Mouse (Mus musculus) v-Abl transformed pro-B cells (cell line): ENCODE measurements around the gene 6820408C15Rik.
"Not testable (repeated sequence)": the region's sequence is repeated elsewhere in the genome, so short reads cannot be mapped to it uniquely, and the experiment has no call there.

Experiments used
- in situ Hi-C, 2 experiments: fragments of 400-800 bp; cut with MboI; formaldehyde crosslinking; loops; one replicate each; pipeline ENCODE4 v1.15.1; 2025; ENCODE audit not compliant: unreplicated experiment in 2 of 2

The 6820408C15Rik gene

DNA sequence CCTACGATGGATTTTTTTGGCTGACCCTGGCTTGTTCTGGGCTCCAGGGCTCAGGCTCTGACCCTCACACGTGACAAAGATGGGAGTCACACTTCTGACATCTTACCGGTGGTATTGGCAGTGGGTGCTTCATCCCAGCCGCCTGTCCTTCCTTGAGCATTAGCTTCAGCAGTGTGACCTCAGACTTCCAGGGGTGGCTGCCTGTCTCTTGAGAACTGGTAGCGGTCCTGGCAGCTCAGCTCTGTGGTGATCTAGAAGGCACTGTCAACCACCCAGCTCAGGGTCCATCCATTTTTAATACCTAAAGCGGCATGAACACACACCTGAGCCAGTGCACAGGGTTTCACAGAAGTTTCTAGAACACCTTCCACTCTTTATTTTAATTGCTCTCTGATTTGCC lies 5.6 kb upstream of the 6820408C15Rik start:
- in situ Hi-C loops: no loop called here

DNA sequence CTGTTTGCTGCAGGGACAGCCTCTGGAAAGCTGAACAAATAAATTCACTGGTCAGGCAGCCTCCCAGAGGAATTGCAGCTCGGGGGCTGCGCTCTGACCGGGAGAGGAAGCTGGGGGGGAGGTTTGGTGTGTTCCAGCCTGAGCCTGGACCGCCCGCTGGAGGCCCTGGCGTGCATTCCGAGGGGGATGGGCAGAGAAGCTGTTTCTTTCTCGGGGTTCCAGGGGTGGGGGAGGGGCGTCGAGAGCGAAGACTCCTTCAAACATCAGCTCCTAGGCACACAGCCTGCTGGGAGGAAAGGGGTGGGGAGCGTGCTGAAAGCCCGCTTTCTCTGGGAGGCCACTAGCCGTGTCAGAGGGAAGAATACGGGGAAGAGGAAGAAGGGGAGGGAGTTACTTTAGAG lies 4.4 kb upstream of the 6820408C15Rik start:
- in situ Hi-C loops: no loop called here

GRCm38 (mm10) chr2:152411471-152411870 lies 3.9 kb upstream of the 6820408C15Rik start:
- in situ Hi-C loops: no loop called here

DNA sequence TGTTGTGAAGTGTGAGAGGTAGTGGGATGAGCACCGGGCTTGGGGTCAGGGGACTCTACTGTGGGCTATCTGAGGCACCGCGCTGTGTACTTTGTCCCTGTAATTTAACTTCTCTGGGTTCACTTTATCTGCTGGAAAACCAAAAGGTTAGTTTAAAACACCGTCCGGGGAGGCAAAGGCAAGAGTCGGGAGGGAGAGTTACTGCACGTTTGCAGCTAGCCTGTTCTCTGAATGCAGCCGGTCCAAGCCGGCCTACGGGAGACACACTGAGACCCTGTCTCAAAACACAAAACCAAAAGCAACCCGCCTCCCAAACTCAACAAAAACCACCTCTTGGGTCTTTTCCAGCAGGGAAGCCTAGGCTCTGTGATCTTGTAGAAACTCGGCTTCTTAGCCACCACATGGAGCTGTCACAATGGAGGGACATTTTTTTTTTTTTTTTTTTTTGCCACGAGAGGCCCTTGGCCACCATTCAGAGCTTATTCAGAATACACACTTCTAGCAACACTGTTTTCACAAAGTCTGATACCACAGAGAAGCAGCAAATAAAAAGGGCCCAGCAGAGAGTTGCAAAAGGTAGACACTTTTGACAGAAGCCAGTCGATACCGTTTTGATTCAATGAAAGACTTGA lies 2.7 kb upstream of the 6820408C15Rik start:
- in situ Hi-C loops: no loop called here

DNA sequence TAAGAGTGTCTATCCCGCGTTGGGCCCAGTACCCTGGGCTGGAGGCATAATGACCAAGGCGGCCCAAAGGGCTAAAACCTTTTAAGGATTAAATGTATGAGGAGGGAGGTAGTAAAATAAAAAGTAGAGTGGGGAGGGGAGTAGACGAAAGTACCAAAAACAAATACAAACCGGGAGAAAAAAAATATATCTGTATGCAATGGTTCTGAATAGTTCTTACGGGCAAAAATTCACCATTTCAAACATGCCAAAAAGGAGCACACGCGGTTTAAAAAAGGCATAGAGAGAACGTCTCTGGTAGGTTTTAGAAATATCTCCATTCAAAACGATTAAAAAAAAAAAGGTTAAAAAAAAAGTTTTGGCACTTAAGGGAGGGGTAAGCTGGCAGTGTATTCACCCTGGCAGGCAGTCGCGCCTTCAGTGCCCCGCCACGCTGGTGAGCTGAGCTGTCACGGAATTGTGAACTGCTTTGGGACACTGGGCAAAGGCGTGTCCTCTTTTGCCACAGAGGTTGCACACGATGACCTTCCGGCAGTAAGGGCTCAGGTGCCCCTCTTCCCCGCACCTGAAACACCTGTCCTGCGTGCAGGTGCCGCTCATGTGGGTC lies 2.1 kb upstream of the 6820408C15Rik start:
- in situ Hi-C loops: no loop called here

DNA sequence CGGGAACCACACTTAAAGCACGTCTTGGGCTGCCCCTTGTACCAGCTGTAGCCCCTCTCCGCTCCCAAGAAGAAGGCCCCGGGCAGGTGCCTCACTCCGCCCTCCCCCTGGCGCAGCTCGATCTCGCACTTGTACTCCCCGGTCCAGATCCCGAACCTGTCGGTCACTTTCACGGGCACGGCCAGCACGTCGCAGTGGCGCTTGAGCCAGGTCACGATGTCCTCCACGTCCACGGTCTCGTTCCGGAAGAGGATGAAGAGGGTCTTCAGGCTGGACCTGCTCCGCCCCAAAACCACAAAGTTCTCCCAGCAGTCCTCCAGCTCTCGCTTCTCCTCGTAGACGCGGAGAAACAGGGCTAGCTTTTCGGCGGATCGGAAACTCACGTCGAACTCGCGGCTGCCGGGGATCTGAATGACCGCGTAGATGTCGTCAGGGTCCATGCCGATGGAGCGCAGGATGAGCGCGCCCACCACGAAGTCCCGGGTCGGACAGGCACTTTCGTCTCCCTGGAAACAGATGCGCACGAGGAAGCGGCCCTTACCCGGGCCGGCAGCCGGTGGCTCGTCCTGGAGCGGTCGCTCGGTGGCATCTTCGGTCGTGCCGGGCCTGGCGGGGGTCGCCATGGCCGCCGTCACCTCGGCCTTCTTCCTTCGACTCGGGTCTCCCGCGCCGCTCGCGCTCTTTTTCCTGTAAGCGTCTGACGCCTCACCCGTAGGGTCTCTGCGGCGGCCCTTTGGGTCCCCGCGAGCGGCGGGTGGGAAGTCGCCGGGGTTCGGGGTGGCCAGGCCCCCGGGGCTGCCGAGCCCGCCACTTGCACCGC lies 1.4 kb upstream of the 6820408C15Rik start:
- in situ Hi-C loops: no loop called here

DNA sequence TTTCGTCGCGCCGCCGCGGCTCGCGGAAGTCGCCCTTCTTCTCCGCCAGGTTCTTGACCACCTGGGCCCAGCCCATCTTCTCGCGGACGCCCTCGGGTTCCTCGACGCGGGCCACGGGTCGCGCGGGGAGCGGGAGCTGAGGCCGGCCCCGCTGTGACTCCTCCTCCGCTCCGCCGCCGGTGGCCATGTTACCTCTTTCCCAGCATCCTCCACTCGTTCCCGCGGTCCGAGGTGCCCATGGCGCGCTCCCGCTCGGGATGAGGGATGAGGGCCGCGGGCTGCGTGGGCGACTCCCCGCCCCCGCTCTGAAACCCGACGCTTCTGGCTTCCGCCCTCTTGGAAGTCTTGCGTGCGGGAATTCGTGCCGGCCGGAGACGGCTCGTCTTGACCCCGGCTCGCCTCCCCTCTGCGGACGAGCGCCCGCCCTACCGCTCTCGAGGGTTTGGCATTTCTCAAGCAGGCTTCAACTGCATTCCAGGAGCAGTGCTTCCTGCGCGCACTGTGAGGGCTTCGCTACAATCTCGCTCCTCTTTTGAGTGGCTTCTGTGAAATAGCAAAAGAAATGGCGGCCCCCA lies 709 bp upstream of the 6820408C15Rik start, which contains the start of gene Zcchc3:
Zcchc3 (minus strand) TSS at position 437 of the 575 bp plus-strand sequence.
- in situ Hi-C loops: no loop called here

DNA sequence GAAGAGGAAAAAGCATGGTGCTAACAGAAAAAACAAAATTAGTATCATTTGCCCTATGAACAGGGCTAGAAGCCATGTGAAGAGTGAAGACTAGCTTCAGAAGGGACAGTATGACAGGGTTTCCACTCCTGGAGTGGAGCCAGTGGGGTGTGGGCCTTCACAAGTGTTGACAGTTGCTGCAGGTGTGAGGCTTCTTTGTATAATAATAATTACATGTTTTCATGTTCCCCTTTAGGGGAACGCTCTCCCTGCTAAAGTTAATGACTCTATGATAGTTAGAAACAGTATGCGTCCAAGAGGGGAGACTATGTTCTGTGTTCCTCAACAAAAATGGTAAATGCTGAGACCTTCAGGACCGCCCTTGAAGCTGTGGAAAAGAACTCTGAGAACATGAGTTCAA lies 399 bp downstream of the 6820408C15Rik start:
- in situ Hi-C loops: no loop called here

- in situ Hi-C loops: no loop called here
Observed at GRCm38 (mm10) chr2:152427493-152427892, 12.1 kb downstream of the 6820408C15Rik start.

- in situ Hi-C loops: not testable (repeated sequence)
Observed at GRCm38 (mm10) chr2:152428481-152428880, 13.1 kb downstream of the 6820408C15Rik start.

DNA sequence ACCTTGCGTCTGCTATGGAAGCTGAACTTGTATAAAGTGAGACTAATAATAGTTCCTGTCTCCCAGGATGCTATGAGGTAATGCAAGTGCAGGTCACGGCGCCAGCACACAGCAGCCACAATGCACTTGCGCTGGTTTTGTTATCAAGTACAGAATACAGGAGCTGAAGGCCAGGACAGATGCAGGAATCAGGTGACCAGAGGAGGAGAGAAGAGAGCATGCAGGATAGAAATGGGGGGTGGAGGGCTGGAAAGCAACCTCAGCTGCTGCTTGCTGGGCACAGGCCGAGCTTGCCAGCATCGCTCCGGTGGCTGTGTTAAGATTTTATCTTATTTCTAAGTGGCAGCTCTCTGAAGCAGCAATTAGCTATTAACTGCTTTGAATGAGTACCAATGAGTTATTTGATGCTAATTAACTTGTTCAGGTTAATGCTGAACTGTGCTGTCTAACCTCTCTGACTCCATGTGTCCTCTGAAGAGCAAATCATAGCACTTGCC lies 21.1 kb downstream of the 6820408C15Rik start:
- in situ Hi-C loops: no loop called here

DNA sequence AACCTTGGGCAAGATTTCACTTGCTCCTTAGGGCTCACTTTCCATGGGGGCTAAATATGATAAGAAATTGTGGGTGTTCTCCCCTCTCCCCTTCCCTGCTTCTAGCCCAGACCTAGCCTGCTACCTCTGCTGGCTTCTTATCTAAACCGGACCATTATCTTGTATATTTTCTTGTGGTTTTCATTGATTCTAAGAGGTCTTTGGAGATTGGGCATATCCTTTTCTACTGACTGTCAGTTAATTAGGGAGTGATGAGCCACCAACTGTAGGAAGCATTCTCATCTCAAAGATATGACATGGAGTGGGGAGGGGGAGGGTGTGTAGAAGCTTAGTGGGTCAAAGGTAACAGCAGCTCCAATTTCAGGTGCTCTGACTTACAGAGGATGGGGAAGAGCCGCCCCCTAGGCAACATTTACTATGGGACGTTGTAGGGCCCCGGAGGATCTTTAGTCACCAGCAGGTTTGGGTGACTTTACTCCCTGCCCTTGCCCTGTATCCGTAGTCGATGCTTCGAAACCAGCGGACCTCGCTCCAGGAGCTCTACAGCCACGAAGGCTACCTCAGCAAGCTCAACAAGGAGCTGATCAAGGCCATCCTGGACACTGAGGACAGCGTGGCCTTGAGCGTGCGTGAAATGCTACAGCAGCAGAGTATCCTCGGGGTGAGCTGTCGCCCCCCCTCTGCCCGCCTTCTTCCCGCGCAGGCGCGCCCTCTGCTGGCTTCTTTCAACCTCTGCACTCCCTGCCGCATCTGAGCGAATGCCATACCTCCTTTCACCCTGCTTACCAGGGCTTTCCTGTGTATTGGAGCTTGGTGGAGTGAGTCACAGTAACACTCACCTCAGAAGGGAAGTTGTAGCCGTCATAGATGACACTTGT lies 21.8 kb downstream of the 6820408C15Rik start:
- in situ Hi-C loops: no loop called here

- in situ Hi-C loops: no loop called here
Observed at GRCm38 (mm10) chr2:152438963-152439362, 23.6 kb downstream of the 6820408C15Rik start.

GRCm38 (mm10) chr2:152439833-152440232 lies 24.4 kb downstream of the 6820408C15Rik start:
- in situ Hi-C loops: no loop called here

- in situ Hi-C loops: no loop called here
Observed at GRCm38 (mm10) chr2:152442322-152442721, 26.9 kb downstream of the 6820408C15Rik start.

GRCm38 (mm10) chr2:152443281-152443680 lies 27.9 kb downstream of the 6820408C15Rik start:
- in situ Hi-C loops: no loop called here

DNA sequence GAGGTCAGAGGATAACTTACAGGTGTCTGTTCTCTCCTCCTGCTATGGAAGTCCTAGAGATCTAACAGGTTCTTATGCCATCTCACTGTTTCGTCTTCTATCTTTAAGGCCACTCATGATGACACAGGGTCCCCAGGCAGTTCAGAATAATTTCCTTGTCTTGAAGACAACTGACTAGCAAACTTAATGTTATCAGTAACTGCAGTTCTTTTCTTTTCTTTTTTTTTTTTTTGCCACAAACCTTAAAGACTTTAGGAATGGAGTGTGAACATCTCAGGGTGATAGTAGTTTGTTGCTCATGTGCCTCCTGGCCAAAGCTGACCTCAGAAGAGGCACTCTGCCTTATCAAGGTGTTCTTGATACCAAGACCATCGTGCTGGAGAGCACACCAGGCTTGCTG lies 31.3 kb downstream of the 6820408C15Rik start:
- in situ Hi-C loops: no loop called here

GRCm38 (mm10) chr2:152447461-152447860 lies 32.1 kb downstream of the 6820408C15Rik start:
- in situ Hi-C loops: no loop called here

GRCm38 (mm10) chr2:152450241-152450640 lies 34.9 kb downstream of the 6820408C15Rik start:
- in situ Hi-C loops: no loop called here
